Mouse (Mus musculus) 3T3-L1 (cell line): ENCODE data around the gene Rcor3.

Experiments
- DNase-seq: peaks from one replicate; pipeline ENCODE4 v3.0.0-alpha.2; 2015; ENCODE audit warnings: low read depth, low spot score

Gene Rcor3

GRCm38 (mm10) chr1:192094451-192095170, 43.3 kb downstream of the Rcor3 start:
- peak; percentile 92 for DNase-seq

GRCm38 (mm10) chr1:192092879-192093660, 44.8 kb downstream of the Rcor3 start:
- DNase-seq: peak; percentile 96

- peak; percentile 93 for DNase-seq
Observed at GRCm38 (mm10) chr1:192091806-192092772, 45.8 kb downstream of the Rcor3 start, which contains the start of gene Traf5. TSS of gene Traf5 (minus strand) at chr1:192092559.

DNA sequence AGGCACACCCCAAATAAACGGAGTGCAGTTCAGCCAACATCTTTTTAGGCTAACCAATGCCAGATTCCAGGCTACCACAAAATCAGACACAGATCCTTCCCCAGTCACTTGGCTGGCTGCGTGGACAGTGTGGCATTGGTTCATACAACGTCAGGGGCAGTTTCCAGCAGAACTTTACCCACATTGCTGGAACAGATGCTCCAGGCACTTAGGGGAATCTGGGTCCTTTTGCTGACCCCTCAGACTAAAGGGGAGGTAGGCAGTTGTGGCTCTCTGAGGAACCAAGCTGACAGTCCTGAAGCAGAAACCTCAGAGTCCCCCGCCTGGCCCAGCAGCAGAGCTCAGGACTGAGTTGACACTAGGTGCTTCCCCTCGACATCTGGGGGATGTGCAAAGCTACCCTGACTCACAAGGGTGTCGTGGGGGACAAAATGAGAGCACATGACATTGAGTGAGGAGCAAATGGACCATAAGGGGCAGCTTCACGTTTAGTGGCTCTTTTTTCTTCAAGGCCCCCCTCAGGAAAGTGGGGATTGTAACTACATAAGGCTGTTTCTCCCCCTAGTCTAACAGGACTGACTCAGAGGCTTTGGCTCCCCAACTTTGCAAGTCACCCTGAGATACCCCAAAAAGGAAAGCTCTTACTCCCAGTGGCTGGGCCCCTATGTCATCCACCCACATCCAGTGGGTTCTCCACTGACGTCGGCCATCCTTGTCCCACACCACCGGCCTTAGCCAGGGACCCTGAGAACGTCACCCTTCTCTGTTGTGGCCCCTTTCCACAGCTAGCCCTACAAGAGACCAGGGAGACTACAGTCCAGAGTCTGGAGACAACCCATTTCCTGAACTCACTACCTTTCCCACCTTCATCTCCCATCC, 46.9 kb downstream of the Rcor3 start:
- DNase-seq: peak; percentile 30

GRCm38 (mm10) chr1:192090281-192090680, 47.6 kb downstream of the Rcor3 start:
- DNase-seq: peak; percentile 36

GRCm38 (mm10) chr1:192089208-192090166, 48.4 kb downstream of the Rcor3 start:
- DNase-seq: no peak

GRCm38 (mm10) chr1:192088011-192088410, 49.9 kb downstream of the Rcor3 start:
- no peak for DNase-seq

- no peak for DNase-seq
Observed at GRCm38 (mm10) chr1:192087098-192087497, 50.8 kb downstream of the Rcor3 start.

DNA sequence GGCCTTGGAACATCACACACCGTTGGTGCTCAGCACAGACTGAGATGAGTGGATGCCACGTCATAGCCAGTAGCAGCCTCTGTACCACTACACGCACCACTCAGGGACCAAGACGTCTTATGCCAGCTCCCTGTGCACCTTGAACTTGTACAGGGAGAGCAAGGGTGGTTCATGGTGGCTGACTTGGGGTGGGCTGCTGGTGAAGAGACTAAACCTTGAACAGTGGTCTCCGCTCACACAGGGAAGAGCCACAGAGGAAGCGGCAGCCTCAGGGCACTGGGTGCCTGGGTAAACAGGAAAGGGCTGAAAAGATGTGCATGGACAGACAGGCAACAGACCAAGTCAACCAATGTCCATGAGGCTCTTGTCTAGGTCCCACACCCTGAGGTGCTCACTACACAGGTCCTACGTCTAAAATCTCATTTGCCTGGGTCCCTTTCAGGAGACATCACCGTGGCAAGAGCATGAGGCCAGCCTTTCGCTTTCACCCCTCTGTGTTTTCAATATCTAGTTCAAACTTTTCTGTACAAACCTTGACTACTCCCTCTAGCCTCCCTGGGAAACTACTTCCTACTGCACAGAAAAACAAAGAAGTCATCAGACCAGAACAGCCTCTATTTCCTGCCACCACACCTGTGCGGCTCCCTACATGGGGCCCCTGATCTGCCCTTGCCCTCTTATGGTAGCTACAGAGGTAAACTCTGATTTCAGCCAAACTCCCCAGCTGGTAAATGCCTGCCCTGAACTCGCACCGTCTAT, 51.4 kb downstream of the Rcor3 start:
- no peak for DNase-seq

GRCm38 (mm10) chr1:192085218-192085617, 52.6 kb downstream of the Rcor3 start:
- no peak for DNase-seq

DNA sequence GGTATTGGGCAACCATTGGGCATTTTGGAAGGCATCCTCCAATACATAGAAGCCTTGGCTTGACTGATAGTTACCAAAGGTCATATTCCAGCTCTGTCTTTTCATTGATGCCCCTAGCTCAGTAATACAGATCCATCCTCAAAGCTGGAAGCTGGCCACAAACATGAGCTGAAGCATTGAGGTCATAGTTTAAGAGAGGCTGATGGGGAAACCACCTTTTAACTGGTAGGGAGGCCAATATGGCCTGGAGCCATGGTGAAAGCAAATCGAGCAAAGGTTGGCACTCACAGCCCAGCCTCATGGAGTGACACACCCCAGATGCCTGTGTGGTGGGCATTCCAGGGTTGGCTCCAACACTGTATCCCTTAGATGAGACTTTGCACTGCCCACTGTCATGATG, 55.2 kb downstream of the Rcor3 start:
- DNase-seq: no peak

DNA sequence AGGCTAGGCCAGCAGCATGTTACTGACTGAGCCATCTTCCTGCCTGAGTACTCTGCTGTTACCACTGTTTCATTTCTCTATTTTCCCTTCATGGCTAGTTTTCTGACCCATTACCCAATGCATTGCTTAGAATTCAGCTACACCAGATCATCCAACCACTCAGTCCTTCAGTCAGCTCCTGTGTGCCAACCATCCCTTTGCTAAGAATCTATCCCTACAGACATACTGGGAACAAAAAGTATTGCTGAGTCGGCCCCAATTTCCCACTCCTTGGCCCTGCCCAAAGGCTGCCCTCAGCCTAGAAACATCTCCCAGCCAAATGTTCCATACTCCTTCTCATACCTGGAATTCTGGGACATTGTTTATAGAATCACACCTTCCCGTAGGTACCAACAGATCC, 56.7 kb downstream of the Rcor3 start:
- DNase-seq: no peak

GRCm38 (mm10) chr1:192079121-192079520, 58.7 kb downstream of the Rcor3 start:
- DNase-seq: no peak

- no peak for DNase-seq
Observed at GRCm38 (mm10) chr1:192078406-192078805, 59.5 kb downstream of the Rcor3 start.

GRCm38 (mm10) chr1:192076796-192077535, 60.9 kb downstream of the Rcor3 start:
- peak; percentile 87 for DNase-seq

- DNase-seq: peak; percentile 31
Observed at GRCm38 (mm10) chr1:192076101-192076500, 61.8 kb downstream of the Rcor3 start.

GRCm38 (mm10) chr1:192074824-192075223, 63.0 kb downstream of the Rcor3 start:
- no peak for DNase-seq

DNA sequence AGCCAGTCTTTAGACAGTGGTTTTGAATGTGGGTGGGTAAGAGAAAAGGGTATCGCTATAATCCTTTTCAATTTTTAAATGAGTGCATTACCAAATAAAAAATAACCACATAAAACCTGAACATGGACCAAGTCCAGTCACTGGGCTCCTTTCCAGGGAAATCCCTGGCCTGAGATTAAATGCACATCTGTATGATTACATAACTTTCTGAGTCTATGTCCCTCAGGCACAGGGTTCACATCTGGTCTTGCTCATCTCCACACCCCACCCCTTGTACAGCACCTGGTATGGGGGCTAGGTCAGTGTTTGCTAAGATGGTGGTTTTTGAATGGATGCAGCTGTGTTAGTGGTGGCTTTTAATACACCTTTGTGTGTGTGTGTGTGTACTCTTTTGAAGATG, 65.4 kb downstream of the Rcor3 start:
- DNase-seq: peak; percentile 90
